Mouse (Mus musculus): ENCODE measurements at regions not wholly inside any gene's neighbourhood (a gene's known extent, or its start where the extent isn't known, plus 50 kb on each side); places are given as distances from the start of the nearest gene placed in this dataset.

- no peak for TF ChIP-seq CTCF (conservative IDR thresholded peaks at IDR 0.05; ENCODE audit: insufficient read depth, insufficient read length, low read depth, low read length)
- TF ChIP-seq POLR2A (IDR thresholded peaks at IDR 0.05; ENCODE audit: low read depth, low read length): no peak
These were observed 155.8 kb upstream of the Podxl start for GRCm38 (mm10) chr6:31719614-31720013.

Measured in kidney, adult 2 months (tissue).